Mouse (Mus musculus): ENCODE measurements around the gene Eif4b. TPM values are rescaled to one million over a fixed set of nuclear protein-coding genes. Genes with fewer than 3 reads are reported as not detected.

Gene Eif4b
- polyA plus RNA-seq, 1 experiment: 75.9 TPM

- no peaks in the 10 kb centered on the region for H3K36me3 ChIP-seq (ENCODE audit: control insufficient read depth, insufficient read depth, low read length)
- TF ChIP-seq POLR2A (IDR thresholded peaks at IDR 0.05; ENCODE audit: control insufficient read depth, low read depth, low read length): no peak
- no peak for TF ChIP-seq CTCF (IDR thresholded peaks at IDR 0.05; ENCODE audit: control insufficient read depth, insufficient read depth, insufficient replicate concordance, low read depth, low read length)
- no peak overlapping the region for H3K4me3 ChIP-seq (ENCODE audit: control insufficient read depth, low read depth, low read length)
- peaks cover 4% of the 10 kb centered on the region for H3K4me1 ChIP-seq (ENCODE audit: control insufficient read depth, insufficient read depth, low read length)
- H3K27me3 ChIP-seq (ENCODE audit: control insufficient read depth, insufficient read depth, low read length): no peaks in the 10 kb centered on the region
- no peak overlapping the region for H3K27ac ChIP-seq (ENCODE audit: control insufficient read depth, insufficient read depth, low read depth, low read length)
Measured at GRCm38 (mm10) chr15:102041951-102042350, 31.6 kb upstream of the Eif4b start.

GRCm38 (mm10) chr15:102044745-102045144 lies 28.8 kb upstream of the Eif4b start:
- Histone ChIP-seq H3K27ac (ENCODE audit: control insufficient read depth, insufficient read depth, low read depth, low read length) (no peak overlapping the region), H3K36me3 (ENCODE audit: control insufficient read depth, insufficient read depth, low read length) (no peaks in the 10 kb centered on the region), H3K4me1 (ENCODE audit: control insufficient read depth, insufficient read depth, low read length) (peaks cover 4% of the 10 kb centered on the region), H3K27me3 (ENCODE audit: control insufficient read depth, insufficient read depth, low read length) (no peaks in the 10 kb centered on the region), H3K4me3 (ENCODE audit: control insufficient read depth, low read depth, low read length) (no peak overlapping the region)
- TF ChIP-seq POLR2A (IDR thresholded peaks at IDR 0.05; ENCODE audit: control insufficient read depth, low read depth, low read length) (no peak), CTCF (IDR thresholded peaks at IDR 0.05; ENCODE audit: control insufficient read depth, insufficient read depth, insufficient replicate concordance, low read depth, low read length) (no peak)

DNA sequence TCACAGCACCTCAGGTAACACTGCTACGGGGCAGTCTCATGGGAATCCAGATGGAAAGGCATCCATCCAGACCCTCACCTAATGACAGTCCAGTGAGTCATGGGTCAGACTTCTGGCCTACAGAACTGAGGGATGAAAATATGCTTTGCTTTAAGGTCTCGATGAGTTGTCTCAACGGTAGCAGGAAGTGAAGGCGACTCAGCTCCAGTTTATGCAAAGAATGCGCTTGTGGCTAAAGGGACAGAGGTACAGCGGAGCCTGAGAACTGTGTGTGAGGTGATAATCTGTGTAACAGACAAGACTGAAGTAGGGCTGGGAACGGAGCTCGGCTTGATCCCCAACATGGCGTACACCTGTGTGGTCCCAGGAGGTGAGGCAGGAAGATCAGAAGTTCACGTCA lies 27.9 kb upstream of the Eif4b start:
- H3K27ac ChIP-seq (ENCODE audit: control insufficient read depth, insufficient read depth, low read depth, low read length): no peak overlapping the region

GRCm38 (mm10) chr15:102048006-102048405 lies 25.6 kb upstream of the Eif4b start:
- H3K4me3 ChIP-seq (ENCODE audit: control insufficient read depth, low read depth, low read length): no peak overlapping the region
- H3K27ac ChIP-seq (ENCODE audit: control insufficient read depth, insufficient read depth, low read depth, low read length): no peak overlapping the region
- no peaks in the 10 kb centered on the region for H3K36me3 ChIP-seq (ENCODE audit: control insufficient read depth, insufficient read depth, low read length)
- H3K4me1 ChIP-seq (ENCODE audit: control insufficient read depth, insufficient read depth, low read length): peaks cover 4% of the 10 kb centered on the region; the same call in 1 of the 2 replicates
- TF ChIP-seq POLR2A (IDR thresholded peaks at IDR 0.05; ENCODE audit: control insufficient read depth, low read depth, low read length) (no peak), CTCF (IDR thresholded peaks at IDR 0.05; ENCODE audit: control insufficient read depth, insufficient read depth, insufficient replicate concordance, low read depth, low read length) (no peak)
- no peaks in the 10 kb centered on the region for H3K27me3 ChIP-seq (ENCODE audit: control insufficient read depth, insufficient read depth, low read length)

More for the DNA sequence above, 27.9 kb upstream of the Eif4b start:
- Histone ChIP-seq H3K4me1 (ENCODE audit: control insufficient read depth, insufficient read depth, low read length) (peaks cover 4% of the 10 kb centered on the region), H3K4me3 (ENCODE audit: control insufficient read depth, low read depth, low read length) (no peak overlapping the region), H3K36me3 (ENCODE audit: control insufficient read depth, insufficient read depth, low read length) (no peaks in the 10 kb centered on the region), H3K27me3 (ENCODE audit: control insufficient read depth, insufficient read depth, low read length) (no peaks in the 10 kb centered on the region)
- no peak for TF ChIP-seq POLR2A (IDR thresholded peaks at IDR 0.05; ENCODE audit: control insufficient read depth, low read depth, low read length)
- TF ChIP-seq CTCF (IDR thresholded peaks at IDR 0.05; ENCODE audit: control insufficient read depth, insufficient read depth, insufficient replicate concordance, low read depth, low read length): no peak

GRCm38 (mm10) chr15:102049871-102050270 lies 23.7 kb upstream of the Eif4b start:
- Histone ChIP-seq H3K36me3 (ENCODE audit: control insufficient read depth, insufficient read depth, low read length) (no peaks in the 10 kb centered on the region), H3K27me3 (ENCODE audit: control insufficient read depth, insufficient read depth, low read length) (no peaks in the 10 kb centered on the region), H3K4me3 (ENCODE audit: control insufficient read depth, low read depth, low read length) (no peak overlapping the region), H3K4me1 (ENCODE audit: control insufficient read depth, insufficient read depth, low read length) (peaks cover 4% of the 10 kb centered on the region; the same call in 1 of the 2 replicates), H3K27ac (ENCODE audit: control insufficient read depth, insufficient read depth, low read depth, low read length) (no peak overlapping the region)
- TF ChIP-seq CTCF (IDR thresholded peaks at IDR 0.05; ENCODE audit: control insufficient read depth, insufficient read depth, insufficient replicate concordance, low read depth, low read length) (no peak), POLR2A (IDR thresholded peaks at IDR 0.05; ENCODE audit: control insufficient read depth, low read depth, low read length) (no peak)

- no peaks in the 10 kb centered on the region for H3K27me3 ChIP-seq (ENCODE audit: control insufficient read depth, insufficient read depth, low read length)
- no peaks in the 10 kb centered on the region for H3K36me3 ChIP-seq (ENCODE audit: control insufficient read depth, insufficient read depth, low read length)
- H3K4me1 ChIP-seq (ENCODE audit: control insufficient read depth, insufficient read depth, low read length): peaks cover 4% of the 10 kb centered on the region; the same call in 1 of the 2 replicates
- TF ChIP-seq POLR2A (IDR thresholded peaks at IDR 0.05; ENCODE audit: control insufficient read depth, low read depth, low read length) (no peak), CTCF (IDR thresholded peaks at IDR 0.05; ENCODE audit: control insufficient read depth, insufficient read depth, insufficient replicate concordance, low read depth, low read length) (no peak)
- peak overlapping the region; percentile 65 for H3K4me3 ChIP-seq (ENCODE audit: control insufficient read depth, low read depth, low read length)
- no peak overlapping the region for H3K27ac ChIP-seq (ENCODE audit: control insufficient read depth, insufficient read depth, low read depth, low read length)
Measured at GRCm38 (mm10) chr15:102051920-102052683, 21.5 kb upstream of the Eif4b start.

DNA sequence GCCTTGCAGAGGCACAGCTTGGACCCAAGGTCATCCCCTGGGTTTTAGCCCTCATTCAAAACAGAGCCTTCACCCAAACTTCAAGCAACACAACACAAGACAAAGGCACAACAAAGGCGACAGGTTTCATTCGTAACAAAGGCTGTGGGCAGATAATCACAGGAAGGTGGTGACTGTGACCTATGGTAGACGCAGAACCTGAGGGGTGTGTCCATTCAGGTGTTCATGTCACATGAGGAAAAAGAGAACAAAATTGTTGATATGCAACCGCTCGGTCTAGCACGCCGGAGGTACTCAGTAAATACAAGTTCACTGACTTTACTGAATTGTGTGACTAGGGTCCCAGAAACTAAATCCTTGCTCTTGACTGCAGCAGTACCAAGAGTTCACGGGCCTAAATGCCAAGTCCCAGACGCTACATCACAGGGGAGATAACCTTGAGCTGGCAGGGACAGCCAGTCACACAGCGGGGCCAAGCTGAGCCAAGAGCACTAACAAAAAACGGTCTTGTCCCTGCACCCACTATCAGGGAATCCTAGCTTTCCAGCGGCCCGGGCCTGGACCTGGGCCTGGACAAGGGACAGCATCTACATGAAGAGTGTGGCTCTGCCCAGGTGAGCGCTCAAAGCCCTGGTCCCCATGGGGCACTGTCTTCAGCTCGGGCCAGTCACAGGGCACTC lies 16.9 kb upstream of the Eif4b start:
- Histone ChIP-seq H3K36me3 (ENCODE audit: control insufficient read depth, insufficient read depth, low read length) (no peaks in the 10 kb centered on the region), H3K27ac (ENCODE audit: control insufficient read depth, insufficient read depth, low read depth, low read length) (no peak overlapping the region), H3K4me3 (ENCODE audit: control insufficient read depth, low read depth, low read length) (no peak overlapping the region), H3K27me3 (ENCODE audit: control insufficient read depth, insufficient read depth, low read length) (no peaks in the 10 kb centered on the region), H3K4me1 (ENCODE audit: control insufficient read depth, insufficient read depth, low read length) (peaks cover 4% of the 10 kb centered on the region; the same call in 1 of the 2 replicates)
- no peak for TF ChIP-seq POLR2A (IDR thresholded peaks at IDR 0.05; ENCODE audit: control insufficient read depth, low read depth, low read length)
- no peak for TF ChIP-seq CTCF (IDR thresholded peaks at IDR 0.05; ENCODE audit: control insufficient read depth, insufficient read depth, insufficient replicate concordance, low read depth, low read length)

All from testis, adult 2 months (tissue).